Mouse (Mus musculus): Measurements from ENCODE around the gene Tmprss2.

Tmprss2 gene

DNA sequence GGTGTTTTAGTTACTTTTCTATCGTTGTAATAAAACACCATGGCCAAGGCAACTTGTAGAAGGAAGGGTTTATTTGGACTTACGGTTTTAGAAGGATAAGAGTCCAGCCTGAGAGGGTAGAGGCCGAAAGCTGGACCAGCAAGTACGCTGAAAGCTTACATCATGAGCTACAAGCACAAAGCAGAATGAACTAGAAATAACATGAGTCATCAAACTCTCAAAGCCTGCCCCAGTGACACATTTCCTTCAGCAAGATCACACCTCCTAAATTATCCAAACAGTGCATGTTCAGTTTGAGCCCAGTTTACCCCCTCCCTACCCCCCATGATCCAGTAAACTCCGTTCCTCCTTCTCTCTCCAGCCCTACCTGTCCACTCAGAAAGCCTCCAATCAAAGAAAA, 77.2 kb downstream of the Tmprss2 start:
- Histone ChIP-seq H3K36me3 (ENCODE audit: control insufficient read depth, insufficient read depth, low read length, poor library complexity, severe bottlenecking) (no peaks in the 10 kb centered on the region), H3K27me3 (ENCODE audit: control insufficient read depth, insufficient read depth, low read length, poor library complexity, severe bottlenecking) (no peaks in the 10 kb centered on the region)
- DNase-seq (ENCODE audit: low read depth, low spot score): no peak

DNA sequence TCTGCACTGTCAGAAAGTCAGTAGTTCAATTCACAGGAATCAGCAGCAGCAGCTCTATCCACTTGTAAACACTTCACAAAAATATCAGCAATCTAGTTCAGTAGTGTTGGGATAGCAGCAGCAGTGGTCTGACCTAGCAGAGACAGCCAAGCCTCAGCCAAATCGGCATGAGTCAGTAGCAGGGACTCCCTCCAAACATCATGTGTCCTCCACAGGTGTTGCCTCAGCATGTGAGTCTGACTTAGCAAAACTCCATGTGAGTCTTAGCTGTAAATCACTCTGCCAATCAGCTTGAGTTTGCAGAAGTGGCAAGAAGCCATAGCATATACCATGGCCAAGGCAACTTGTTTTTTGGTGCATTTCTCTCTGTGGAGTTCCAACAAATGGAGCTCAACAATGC, 77.9 kb downstream of the Tmprss2 start:
- no peaks in the 10 kb centered on the region for H3K27me3 ChIP-seq (ENCODE audit: control insufficient read depth, insufficient read depth, low read length, poor library complexity, severe bottlenecking)
- no peaks in the 10 kb centered on the region for H3K36me3 ChIP-seq (ENCODE audit: control insufficient read depth, insufficient read depth, low read length, poor library complexity, severe bottlenecking)
- no peak for DNase-seq (ENCODE audit: low read depth, low spot score)

DNA sequence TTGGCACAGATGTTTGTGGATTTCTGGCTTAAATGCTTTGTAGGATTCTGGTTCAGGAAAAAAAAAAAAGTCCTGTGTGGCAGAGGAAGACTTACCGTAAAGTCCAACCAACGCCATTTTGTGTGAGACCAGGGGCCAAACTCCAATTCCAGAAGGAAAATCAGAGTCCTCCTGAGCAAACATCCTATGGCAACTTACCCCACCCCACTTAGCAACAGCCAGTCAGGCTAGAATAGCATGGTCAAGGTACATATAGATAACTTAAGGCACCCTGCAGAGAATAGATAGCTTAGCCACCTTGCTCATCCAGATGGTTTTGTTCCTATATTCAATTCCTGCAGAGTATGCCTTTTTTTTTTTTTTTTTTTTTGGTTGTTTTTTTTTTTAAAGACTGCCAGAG, 81.8 kb downstream of the Tmprss2 start:
- H3K27me3 ChIP-seq (ENCODE audit: control insufficient read depth, insufficient read depth, low read length, poor library complexity, severe bottlenecking): no peaks in the 10 kb centered on the region
- no peaks in the 10 kb centered on the region for H3K36me3 ChIP-seq (ENCODE audit: control insufficient read depth, insufficient read depth, low read length, poor library complexity, severe bottlenecking)
- DNase-seq (ENCODE audit: low read depth, low spot score): no peak

DNA sequence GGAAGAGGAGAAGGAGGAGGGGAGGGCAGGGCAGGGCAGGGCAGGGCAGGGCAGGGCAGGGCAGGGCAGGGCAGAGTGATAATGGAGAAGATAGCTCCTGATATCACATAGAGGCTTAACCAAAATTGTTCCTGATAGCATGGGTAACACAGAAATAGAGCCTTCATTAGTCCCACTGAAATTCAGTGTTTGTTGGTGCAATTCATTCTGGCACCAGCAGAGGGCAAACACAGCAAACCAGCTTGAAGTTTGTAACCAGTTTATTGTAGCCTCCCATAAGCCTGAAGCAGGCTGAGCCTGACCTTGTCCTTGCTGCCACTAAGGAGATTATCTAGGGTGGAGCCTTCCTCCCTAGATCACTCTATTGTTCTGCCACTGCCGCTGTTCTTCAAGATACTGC, 88.0 kb downstream of the Tmprss2 start:
- peak; percentile 70 for DNase-seq (ENCODE audit: low read depth, low spot score)

DNA sequence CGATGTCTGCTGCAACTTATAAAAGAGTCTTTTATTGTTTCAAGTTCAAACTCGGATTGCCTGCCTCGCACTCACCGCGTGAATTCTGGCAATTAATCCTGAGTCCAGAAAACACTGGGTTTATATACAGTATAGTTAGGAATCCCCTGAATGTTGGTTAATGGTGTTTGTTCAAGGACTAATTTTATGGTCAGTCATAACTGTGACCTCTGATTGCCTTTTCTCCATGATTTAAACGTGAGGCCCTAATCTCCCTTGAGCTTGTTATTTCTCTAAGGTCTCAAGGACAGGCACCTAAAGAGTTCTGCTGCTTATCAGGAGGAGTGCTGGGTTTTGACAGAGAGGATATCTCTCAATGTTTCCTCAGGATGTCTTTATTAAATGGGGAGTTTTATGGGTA, 89.0 kb downstream of the Tmprss2 start:
- no peaks in the 10 kb centered on the region for H3K36me3 ChIP-seq (ENCODE audit: control insufficient read depth, insufficient read depth, low read length, poor library complexity, severe bottlenecking)
- H3K27me3 ChIP-seq (ENCODE audit: control insufficient read depth, insufficient read depth, low read length, poor library complexity, severe bottlenecking): no peaks in the 10 kb centered on the region
- DNase-seq (ENCODE audit: low read depth, low spot score): no peak

More for the DNA sequence above, 88.0 kb downstream of the Tmprss2 start:
- Histone ChIP-seq H3K36me3 (ENCODE audit: control insufficient read depth, insufficient read depth, low read length, poor library complexity, severe bottlenecking) (no peaks in the 10 kb centered on the region), H3K27me3 (ENCODE audit: control insufficient read depth, insufficient read depth, low read length, poor library complexity, severe bottlenecking) (no peaks in the 10 kb centered on the region)

DNA sequence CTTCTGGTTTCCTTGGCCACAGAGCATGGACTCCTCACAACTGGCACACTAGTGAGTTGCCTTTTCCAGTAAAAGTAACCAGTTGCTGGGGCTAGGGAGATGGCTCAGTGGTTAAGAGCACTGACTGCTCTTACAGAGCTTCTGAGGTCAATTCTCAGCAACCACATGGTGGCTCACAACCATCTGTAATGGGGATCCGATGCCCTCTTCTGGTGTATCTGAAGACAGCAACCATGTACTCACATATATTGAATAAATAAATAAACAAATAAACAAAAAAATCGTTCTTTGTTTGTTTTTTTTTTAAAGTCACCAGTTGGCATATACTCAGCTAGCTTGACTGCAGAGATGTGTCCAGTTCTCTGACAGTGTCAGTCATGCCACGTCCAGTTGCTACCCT, 94.7 kb downstream of the Tmprss2 start:
- no peaks in the 10 kb centered on the region for H3K27me3 ChIP-seq (ENCODE audit: control insufficient read depth, insufficient read depth, low read length, poor library complexity, severe bottlenecking)
- no peak for DNase-seq (ENCODE audit: low read depth, low spot score)
- H3K36me3 ChIP-seq (ENCODE audit: control insufficient read depth, insufficient read depth, low read length, poor library complexity, severe bottlenecking): no peaks in the 10 kb centered on the region

All from splenic B cell, adult 2 months (primary cell).